Mouse (Mus musculus) lung, postnatal 0 days (tissue): ENCODE measurements at regions not wholly inside any gene's neighbourhood (a gene's known extent, or its start where the extent isn't known, plus 50 kb on each side); places are given as distances from the start of the nearest gene placed in this dataset.

ENCODE experiments used
- CTCF ChIP-seq: IDR thresholded peaks from 2 replicates; pipeline ENCODE4 v1.5.1; 2016; ENCODE audit warnings: antibody characterized with exemption, mild to moderate bottlenecking
- EP300 ChIP-seq: IDR thresholded peaks from 2 replicates; pipeline ENCODE4 v1.6.1; 2016; ENCODE audit warnings: antibody characterized with exemption, mild to moderate bottlenecking, control low read depth

DNA sequence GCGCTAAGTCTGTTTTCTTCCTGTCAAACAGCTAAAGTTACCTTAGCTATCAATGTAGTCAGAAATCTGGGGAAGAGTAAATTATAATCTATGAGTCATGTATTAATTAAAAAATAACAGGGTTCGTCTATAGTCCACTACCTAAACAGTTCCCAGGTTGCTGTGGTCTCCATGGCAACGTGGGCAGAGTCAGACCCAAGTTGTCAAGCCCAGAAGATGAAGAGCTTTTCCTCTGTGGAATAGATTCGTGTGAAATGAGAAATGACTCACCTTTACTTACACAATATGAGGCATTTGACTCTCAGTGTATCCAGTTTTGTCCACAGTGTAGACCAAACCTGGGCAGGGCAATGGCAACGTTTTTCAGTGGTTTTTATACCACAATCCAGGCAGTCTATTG lies 149.2 kb downstream of the Tmem17 start:
- TF ChIP-seq CTCF (no peak), EP300 (no peak)
